Mouse (Mus musculus) heart, postnatal 0 days (tissue): Measurements from ENCODE around the gene Uri1.

ENCODE experiments used
- CTCF ChIP-seq: IDR thresholded peaks from 2 replicates; pipeline ENCODE4 v1.5.1; 2016; ENCODE audit warnings: antibody characterized with exemption, control low read depth, low read depth
- EP300 ChIP-seq: IDR thresholded peaks from 2 replicates; pipeline ENCODE4 v1.6.1; 2016; ENCODE audit warnings: antibody characterized with exemption, low read depth

GRCm38 (mm10) chr7:37936459-37936858 is 86.9 kb downstream of the Uri1 start:
- TF ChIP-seq CTCF: no peak
- TF ChIP-seq EP300: no peak
